Mouse (Mus musculus) neural tube, embryonic 12.5 days (tissue): ENCODE measurements around the gene Slco2a1. TPM values are rescaled to one million over a fixed set of nuclear protein-coding genes. Genes with fewer than 3 reads are reported as not detected.

Experiments
- ATAC-seq: fragments of 200-750 bp; cut with Nextera tagmentation; 2 replicates; pipeline ENCODE4 v1.8.0; 2017; ENCODE audit warnings: low read depth, mild to moderate bottlenecking, moderate TSS enrichment, moderate library complexity; ENCODE audit not compliant: low FRiP score
- H3K27ac ChIP-seq: fragments of 300-500 bp; sonication (generic); 2 replicates; pipeline ENCODE4 v1.5.1; 2016
- H3K27me3 ChIP-seq: fragments of 300-500 bp; sonication (generic); replicated peaks from 2 replicates; pipeline ENCODE4 v1.6.1; 2016; ENCODE audit warnings: mild to moderate bottlenecking
- H3K36me3 ChIP-seq: fragments of 300-500 bp; sonication (generic); 2 replicates; pipeline ENCODE4 v1.6.1; 2016; ENCODE audit warnings: mild to moderate bottlenecking
- H3K4me1 ChIP-seq: fragments of 300-500 bp; sonication (generic); 2 replicates; pipeline ENCODE4 v1.6.1; 2016
- H3K4me2 ChIP-seq: fragments of 300-500 bp; sonication (generic); replicated peaks from 2 replicates; pipeline ENCODE4 v1.6.1; 2016; ENCODE audit warnings: mild to moderate bottlenecking
- H3K4me3 ChIP-seq: fragments of 300-500 bp; sonication (generic); 2 replicates; pipeline ENCODE4 v1.5.1; 2016
- H3K9ac ChIP-seq: fragments of 300-500 bp; sonication (generic); 2 replicates; pipeline ENCODE4 v1.6.1; 2016; ENCODE audit warnings: mild to moderate bottlenecking
- H3K9me3 ChIP-seq: fragments of 300-500 bp; sonication (generic); 2 replicates; pipeline ENCODE4 v1.6.1; 2016; ENCODE audit warnings: mild to moderate bottlenecking
- WGBS: fragments of 180-500 bp; shearing (Covaris S2); methylation state at CpG from one replicate; pipeline ENCODE4 v1.1.7; 2016; 5-methylcytosine and 5-hydroxymethylcytosine counted together
- polyA plus RNA-seq: library from polyadenylated mRNA; unstranded; fragments of >200 nt; fragmentation: Nextera tagmentation; extraction: Ambion mirVana; gene quantifications from 2 replicates; pipeline ENCODE4 v1.2.1, GENCODE M21; 2016

Slco2a1 gene
- polyA plus RNA-seq, 1 experiment from 2014 or later, result 0.86 TPM

DNA sequence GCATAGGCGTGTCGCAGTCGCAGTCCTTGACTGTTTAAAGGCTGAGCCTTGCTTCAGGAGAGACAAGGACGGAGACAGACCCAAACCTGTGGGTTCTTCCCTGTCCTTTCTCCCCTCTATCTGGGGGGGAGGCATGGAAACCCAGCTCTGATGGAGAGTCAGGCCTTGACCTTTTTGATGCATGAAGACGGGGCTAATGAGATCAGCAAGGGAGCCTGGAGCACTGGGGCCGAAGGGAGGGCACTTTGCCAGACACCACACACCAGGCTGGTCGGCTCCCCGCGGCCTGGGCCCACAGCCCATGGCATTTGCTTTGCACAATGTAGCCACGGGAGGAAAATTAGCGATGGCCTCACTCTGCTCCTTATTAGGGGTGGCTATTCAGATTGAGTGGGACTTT, 66.5 kb downstream of the Slco2a1 start:
- no peaks in the 10 kb centered on the region for H3K4me1 ChIP-seq
- no peaks in the 10 kb centered on the region for H3K36me3 ChIP-seq
- no peaks in the 10 kb centered on the region for H3K27me3 ChIP-seq
- no peaks in the 10 kb centered on the region for H3K9me3 ChIP-seq
- 77% methylated on average over 11 of the region's 11 CpGs for WGBS
- H3K4me2 ChIP-seq, result no peak overlapping the region
- no peak overlapping the region for H3K27ac ChIP-seq
- ATAC-seq, result no peak
- no peak overlapping the region for H3K4me3 ChIP-seq
- H3K9ac ChIP-seq, result no peak overlapping the region

DNA sequence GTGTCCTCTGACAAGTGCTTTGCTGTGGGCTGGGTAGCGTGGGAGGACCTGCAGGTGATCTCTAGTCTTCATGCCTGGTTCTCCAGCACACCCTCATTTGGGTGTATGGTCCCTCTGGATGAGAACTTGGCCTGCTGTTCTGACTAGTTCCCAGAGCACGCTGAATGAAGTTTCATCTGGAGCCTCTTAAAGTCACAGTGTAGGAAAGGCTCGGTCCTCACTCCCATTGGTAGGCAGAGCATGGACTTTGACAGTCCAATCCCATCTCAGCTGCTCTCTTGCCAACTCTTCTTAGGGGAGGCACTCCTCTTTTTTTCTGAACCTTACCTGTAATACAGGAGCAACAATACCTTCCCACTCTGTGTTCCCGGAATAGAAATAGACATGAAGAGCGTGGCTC, 67.7 kb downstream of the Slco2a1 start:
- H3K4me3 ChIP-seq, result no peak overlapping the region
- no peaks in the 10 kb centered on the region for H3K27me3 ChIP-seq
- no peak overlapping the region for H3K9ac ChIP-seq
- no peaks in the 10 kb centered on the region for H3K4me1 ChIP-seq
- WGBS, result 87% methylated on average over 5 of the region's 5 CpGs
- no peaks in the 10 kb centered on the region for H3K9me3 ChIP-seq
- no peak for ATAC-seq
- no peak overlapping the region for H3K27ac ChIP-seq
- no peak overlapping the region for H3K4me2 ChIP-seq
- H3K36me3 ChIP-seq, result no peaks in the 10 kb centered on the region

DNA sequence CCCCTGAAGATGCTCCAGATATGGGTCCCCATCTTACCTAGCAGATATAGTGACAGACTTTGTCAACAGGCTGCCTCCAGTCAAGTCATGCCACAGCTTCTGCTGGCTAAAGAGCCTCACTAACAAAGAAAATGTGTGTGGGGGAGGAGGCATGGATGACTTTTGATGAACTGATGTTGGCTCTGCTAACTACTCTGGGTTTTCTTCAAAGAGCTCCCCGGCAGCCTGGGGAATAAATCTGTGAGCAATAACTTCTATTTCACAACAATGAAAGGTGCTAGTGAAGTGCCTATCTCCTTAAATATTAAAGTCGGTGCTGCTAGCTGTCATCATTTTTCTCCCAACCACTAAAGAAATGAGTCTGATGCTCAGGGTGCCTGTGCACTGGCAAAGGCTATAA, 72.0 kb downstream of the Slco2a1 start:
- Histone ChIP-seq H3K4me3 (no peak overlapping the region), H3K27ac (no peak overlapping the region), H3K4me1 (no peaks in the 10 kb centered on the region), H3K4me2 (no peak overlapping the region), H3K9ac (no peak overlapping the region), H3K9me3 (no peaks in the 10 kb centered on the region), H3K27me3 (no peaks in the 10 kb centered on the region), H3K36me3 (no peaks in the 10 kb centered on the region)
- ATAC-seq, result no peak
- WGBS, result 77% methylated on average over 2 of the region's 2 CpGs

DNA sequence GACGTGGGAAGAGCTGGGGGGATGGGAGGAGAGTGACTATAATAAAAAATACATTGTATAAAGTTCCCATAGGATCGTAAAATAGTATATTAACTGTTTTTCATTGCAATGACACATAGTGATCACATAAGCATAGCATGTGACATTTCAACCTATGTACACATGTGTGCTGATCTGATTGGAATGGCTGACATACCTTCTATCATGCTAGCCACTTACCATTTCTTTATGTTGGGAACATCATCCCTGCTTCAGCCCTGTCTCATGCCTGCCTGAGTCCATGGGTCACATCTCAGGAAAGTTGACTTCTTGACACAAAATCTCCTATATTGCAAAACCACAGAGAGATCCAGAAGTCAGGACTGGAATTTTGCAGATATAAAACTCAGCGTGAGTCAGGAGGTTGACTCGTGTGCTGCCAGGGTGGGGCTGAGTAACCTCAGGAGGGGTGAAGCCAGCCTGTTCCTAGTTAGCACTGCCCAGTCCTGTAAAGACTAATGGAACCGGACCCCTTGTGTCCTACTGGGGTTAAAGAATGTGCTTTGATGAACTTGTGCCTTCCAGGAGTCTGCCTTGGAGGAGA, 73.0 kb downstream of the Slco2a1 start:
- Histone ChIP-seq H3K4me2 (no peak overlapping the region), H3K27me3 (no peaks in the 10 kb centered on the region), H3K27ac (no peak overlapping the region), H3K9ac (no peak overlapping the region), H3K4me1 (no peaks in the 10 kb centered on the region), H3K36me3 (no peaks in the 10 kb centered on the region), H3K4me3 (no peak overlapping the region), H3K9me3 (no peaks in the 10 kb centered on the region)
- 73% methylated on average over 5 of the region's 5 CpGs for WGBS
- ATAC-seq, result no peak

DNA sequence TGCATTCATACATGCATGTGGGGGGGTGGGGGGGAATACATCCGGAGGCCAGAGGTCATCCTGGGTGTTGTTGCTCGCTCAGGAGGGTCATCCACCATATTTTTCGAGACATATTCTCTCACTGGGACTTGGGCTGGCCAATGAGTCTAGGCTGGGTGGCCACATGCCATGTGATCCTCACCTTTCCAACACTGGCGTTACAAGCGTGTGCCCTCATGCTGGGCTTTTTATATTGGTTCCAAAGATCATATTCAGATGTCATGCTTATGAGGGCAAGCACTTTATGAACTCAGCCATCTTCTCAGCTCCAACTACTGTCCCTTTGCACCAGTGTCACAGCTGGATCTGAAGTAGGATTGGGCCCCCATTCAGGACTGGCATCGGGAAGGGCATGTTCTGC, 75.1 kb downstream of the Slco2a1 start:
- H3K36me3 ChIP-seq, result no peaks in the 10 kb centered on the region
- no peak for ATAC-seq
- WGBS, result 89% methylated on average over 6 of the region's 6 CpGs
- H3K27ac ChIP-seq, result no peak overlapping the region
- no peaks in the 10 kb centered on the region for H3K4me1 ChIP-seq
- no peaks in the 10 kb centered on the region for H3K27me3 ChIP-seq
- H3K9me3 ChIP-seq, result no peaks in the 10 kb centered on the region
- H3K4me2 ChIP-seq, result no peak overlapping the region
- H3K9ac ChIP-seq, result no peak overlapping the region
- H3K4me3 ChIP-seq, result no peak overlapping the region

DNA sequence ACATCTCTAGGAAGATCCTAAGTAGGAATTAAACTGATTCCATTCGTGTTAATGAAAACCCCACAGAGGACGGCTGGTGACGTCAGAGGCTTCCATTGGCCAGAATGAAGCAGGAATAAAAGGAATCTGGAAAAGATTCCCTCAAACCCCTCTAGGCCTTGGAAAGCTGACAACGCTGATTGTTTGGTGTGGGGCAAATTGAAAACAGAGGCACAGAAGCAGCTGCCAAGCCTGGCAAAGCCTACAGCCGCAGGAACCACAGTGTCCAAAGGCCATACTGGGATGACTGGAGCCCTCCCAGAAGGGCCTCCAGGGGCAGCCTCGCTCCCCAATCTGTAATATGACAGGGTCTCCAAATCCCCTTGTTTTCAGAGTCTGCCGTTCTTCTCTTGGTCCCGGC, 78.3 kb downstream of the Slco2a1 start:
- Histone ChIP-seq H3K9me3 (no peaks in the 10 kb centered on the region), H3K36me3 (no peaks in the 10 kb centered on the region), H3K4me2 (no peak overlapping the region), H3K4me3 (no peak overlapping the region), H3K27me3 (no peaks in the 10 kb centered on the region), H3K4me1 (no peaks in the 10 kb centered on the region), H3K9ac (no peak overlapping the region), H3K27ac (no peak overlapping the region)
- no peak for ATAC-seq
- WGBS, result 88% methylated on average over 8 of the region's 8 CpGs

DNA sequence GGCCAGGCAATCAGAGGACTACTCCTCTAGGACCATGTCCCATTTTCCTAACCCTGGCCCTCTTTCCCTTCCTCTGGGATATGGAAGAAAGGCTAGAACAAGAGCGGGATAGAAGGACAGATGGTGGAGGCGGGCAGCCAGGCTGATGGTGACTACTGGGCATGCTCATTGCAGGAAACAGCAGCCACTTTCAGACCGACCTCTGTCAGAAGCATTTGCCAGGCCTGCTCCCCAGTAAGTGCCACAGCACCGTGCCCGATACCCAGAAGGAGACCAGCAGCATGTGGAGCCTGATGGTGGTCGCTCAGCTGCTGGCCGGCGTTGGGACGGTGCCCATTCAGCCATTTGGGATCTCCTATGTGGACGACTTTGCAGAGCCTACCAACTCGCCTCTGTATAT, 79.1 kb downstream of the Slco2a1 start:
- H3K4me2 ChIP-seq, result no peak overlapping the region
- no peaks in the 10 kb centered on the region for H3K9me3 ChIP-seq
- H3K4me3 ChIP-seq, result no peak overlapping the region
- H3K9ac ChIP-seq, result no peak overlapping the region
- H3K27me3 ChIP-seq, result no peaks in the 10 kb centered on the region
- H3K4me1 ChIP-seq, result no peaks in the 10 kb centered on the region
- H3K36me3 ChIP-seq, result no peaks in the 10 kb centered on the region
- no peak for ATAC-seq
- no peak overlapping the region for H3K27ac ChIP-seq
- 92% methylated on average over 11 of the region's 11 CpGs for WGBS

DNA sequence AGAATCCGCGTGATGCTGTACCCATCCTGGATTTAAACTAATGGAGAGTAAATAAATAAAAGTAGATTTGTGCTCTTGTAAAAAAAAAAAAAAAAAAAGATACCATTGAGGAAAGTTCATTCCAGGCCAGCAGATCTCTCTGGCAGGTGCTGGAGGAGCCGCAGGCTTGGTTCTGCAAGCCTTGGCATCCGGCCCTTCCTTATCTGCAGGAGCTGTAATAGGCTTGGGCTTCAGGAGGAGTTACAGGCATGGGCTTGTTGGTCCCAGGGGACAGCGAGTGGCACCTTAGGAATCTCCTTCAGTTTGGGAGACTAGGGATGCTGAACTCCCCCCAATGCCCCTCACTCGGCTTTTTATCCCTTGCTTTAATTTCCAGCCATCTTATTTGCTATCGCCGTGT, 80.3 kb downstream of the Slco2a1 start:
- no peak overlapping the region for H3K4me2 ChIP-seq
- no peak overlapping the region for H3K4me3 ChIP-seq
- no peaks in the 10 kb centered on the region for H3K9me3 ChIP-seq
- no peak for ATAC-seq
- no peaks in the 10 kb centered on the region for H3K36me3 ChIP-seq
- H3K9ac ChIP-seq, result no peak overlapping the region
- H3K4me1 ChIP-seq, result no peaks in the 10 kb centered on the region
- 93% methylated on average over 8 of the region's 8 CpGs for WGBS
- H3K27me3 ChIP-seq, result no peaks in the 10 kb centered on the region
- no peak overlapping the region for H3K27ac ChIP-seq

DNA sequence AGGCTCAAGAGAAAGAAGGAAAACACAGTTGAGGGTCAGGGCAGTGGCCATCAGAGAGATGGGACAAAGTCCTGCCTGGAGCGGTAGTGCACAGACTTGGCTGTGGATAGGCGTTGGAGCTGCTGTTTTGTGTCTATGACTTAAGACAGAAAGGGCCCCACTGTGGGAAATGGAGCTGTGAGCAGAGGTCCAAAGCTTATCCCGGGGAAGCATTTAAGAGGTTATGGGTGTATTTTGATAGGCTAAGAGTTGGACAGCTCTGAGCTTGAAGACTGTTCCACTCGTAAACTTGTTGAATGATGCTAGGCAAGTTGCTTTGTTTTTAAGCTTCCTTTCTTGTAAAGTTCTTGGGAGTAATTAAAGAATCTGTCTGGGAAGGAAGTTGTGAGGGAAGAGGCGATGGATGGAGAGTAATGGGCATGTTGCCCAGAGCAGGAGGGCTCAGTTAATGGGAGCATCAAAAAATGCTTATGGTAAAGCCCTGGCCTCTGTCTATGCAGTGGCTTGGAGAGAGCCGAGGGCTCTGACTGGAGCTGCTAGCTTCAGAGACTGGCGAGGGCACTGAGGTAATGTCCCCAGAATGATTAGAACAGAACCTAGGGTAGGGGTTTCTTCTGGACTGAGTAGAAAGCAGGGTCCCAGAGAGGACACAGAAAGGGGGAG, 83.2 kb downstream of the Slco2a1 start:
- Histone ChIP-seq H3K27me3 (no peaks in the 10 kb centered on the region), H3K9ac (no peak overlapping the region), H3K27ac (no peak overlapping the region), H3K36me3 (no peaks in the 10 kb centered on the region), H3K9me3 (no peaks in the 10 kb centered on the region), H3K4me2 (no peak overlapping the region), H3K4me3 (no peak overlapping the region), H3K4me1 (no peaks in the 10 kb centered on the region)
- no peak for ATAC-seq
- 88% methylated on average over 7 of the region's 7 CpGs for WGBS

DNA sequence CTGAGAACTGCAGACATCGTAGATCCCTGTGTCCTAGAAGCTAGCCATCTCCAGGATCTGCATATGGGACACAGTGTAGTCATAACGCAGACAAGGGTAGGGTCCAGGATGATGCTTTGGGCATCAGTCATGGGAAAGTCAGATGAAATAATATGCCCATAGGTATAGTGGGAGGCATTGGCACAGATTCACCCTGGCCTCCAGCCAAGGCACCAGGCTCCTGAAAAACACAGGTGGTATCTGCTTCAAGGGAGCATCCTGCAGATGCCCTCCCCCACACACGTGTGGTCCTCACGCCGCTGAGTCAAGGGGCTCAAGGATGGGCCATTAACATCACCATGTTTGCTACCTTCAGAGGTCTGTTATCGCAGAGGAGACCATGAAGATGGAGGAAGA, 83.7 kb downstream of the Slco2a1 start:
- WGBS, result 92% methylated on average over 6 of the region's 6 CpGs
- Histone ChIP-seq H3K27ac (no peak overlapping the region), H3K27me3 (no peaks in the 10 kb centered on the region), H3K9me3 (no peaks in the 10 kb centered on the region), H3K9ac (no peak overlapping the region), H3K4me3 (no peak overlapping the region), H3K4me1 (no peaks in the 10 kb centered on the region), H3K4me2 (no peak overlapping the region), H3K36me3 (no peaks in the 10 kb centered on the region)
- no peak for ATAC-seq

DNA sequence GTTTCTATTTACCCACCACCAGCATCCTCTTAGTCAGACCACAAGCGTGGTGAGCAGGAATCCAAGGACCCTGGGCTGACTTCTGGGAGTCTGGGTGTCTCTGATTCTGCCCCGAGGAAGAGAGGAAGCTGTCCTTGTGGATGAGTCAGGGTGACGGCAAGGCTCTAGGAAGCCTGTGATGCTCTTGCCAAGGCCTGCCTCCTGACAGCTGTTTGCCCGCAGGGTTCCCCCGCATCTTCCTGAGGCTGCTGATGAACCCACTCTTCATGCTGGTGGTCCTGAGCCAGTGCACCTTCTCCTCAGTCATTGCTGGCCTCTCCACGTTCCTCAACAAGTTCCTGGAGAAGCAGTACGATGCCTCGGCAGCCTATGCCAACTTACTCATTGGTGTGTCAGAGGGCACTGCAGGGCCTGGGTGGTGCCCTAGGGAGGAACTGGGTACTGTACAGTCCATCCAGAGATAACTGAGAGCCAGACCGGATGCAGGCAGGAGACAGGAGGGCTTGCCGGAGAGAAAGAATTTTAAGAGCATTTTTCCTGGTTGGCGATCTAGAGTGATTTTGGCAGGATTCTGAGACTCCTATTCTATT, 84.5 kb downstream of the Slco2a1 start:
- H3K36me3 ChIP-seq, result no peaks in the 10 kb centered on the region
- no peak overlapping the region for H3K27ac ChIP-seq
- ATAC-seq, result no peak
- H3K9ac ChIP-seq, result no peak overlapping the region
- H3K4me1 ChIP-seq, result no peaks in the 10 kb centered on the region
- WGBS, result 87% methylated on average over 11 of the region's 11 CpGs
- H3K4me3 ChIP-seq, result no peak overlapping the region
- H3K4me2 ChIP-seq, result no peak overlapping the region
- H3K27me3 ChIP-seq, result no peaks in the 10 kb centered on the region
- H3K9me3 ChIP-seq, result no peaks in the 10 kb centered on the region

DNA sequence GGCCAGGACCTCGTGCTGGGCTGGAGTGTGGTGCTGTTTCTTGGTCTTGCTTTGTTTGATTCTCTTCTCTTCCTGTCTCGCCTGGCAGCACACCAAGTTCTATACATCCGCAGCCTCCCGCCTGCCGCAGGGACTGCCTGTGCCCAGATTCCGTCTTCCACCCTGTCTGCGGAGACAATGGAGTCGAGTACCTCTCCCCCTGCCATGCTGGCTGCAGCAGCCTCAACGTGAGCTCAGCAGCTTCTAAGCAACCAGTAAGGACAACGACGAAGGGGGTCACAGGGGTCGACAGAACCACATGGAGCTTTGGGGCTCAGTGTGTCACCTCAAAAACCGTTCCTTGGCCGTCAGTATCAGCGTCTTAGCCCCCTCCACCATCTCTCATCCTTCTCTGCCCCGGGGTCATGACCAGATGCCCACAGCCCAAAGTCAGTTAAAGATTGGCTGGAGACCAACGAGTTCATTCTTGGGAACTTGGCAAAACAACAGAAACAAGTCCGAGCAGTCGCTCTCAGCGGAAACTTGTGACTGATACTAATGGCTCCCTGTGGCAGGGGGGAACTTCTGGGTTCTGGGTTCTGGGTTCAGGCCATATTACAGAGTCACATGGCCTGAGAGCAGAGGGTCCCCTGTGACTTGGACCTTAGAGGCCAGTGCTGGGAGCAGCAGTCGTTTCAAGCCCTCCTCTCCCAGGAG, 88.5 kb downstream of the Slco2a1 start:
- no peaks in the 10 kb centered on the region for H3K36me3 ChIP-seq
- no peaks in the 10 kb centered on the region for H3K9me3 ChIP-seq
- 82% methylated on average over 21 of the region's 21 CpGs for WGBS
- no peaks in the 10 kb centered on the region for H3K4me1 ChIP-seq
- ATAC-seq, result no peak
- H3K4me2 ChIP-seq, result no peak overlapping the region
- no peak overlapping the region for H3K4me3 ChIP-seq
- no peak overlapping the region for H3K27ac ChIP-seq
- no peak overlapping the region for H3K9ac ChIP-seq
- H3K27me3 ChIP-seq, result no peaks in the 10 kb centered on the region
